Mouse (Mus musculus) kidney, postnatal 0 days (tissue): Measurements from ENCODE around the gene Erbb4. TPM values are rescaled to one million over a fixed set of nuclear protein-coding genes. Genes with fewer than 3 reads are reported as not detected.

ENCODE experiments used
- ATAC-seq: fragments of 200-750 bp; cut with Nextera tagmentation; replicated peaks from 2 replicates; pipeline ENCODE4 v1.8.0; 2017; ENCODE audit warnings: low read depth, moderate number of reproducible peaks, moderate TSS enrichment, moderate library complexity; ENCODE audit not compliant: low FRiP score
- DNase-seq: peaks from one replicate; pipeline ENCODE4 v3.0.0-alpha.2; 2016; ENCODE audit warnings: low spot score
- H3K27ac ChIP-seq: fragments of 300-500 bp; sonication (generic); 2 replicates; pipeline ENCODE4 v1.5.1; 2014; ENCODE audit warnings: mild to moderate bottlenecking
- H3K27me3 ChIP-seq: fragments of 300-500 bp; sonication (generic); 2 replicates; pipeline ENCODE4 v1.6.1; 2014; ENCODE audit warnings: low read length, mixed read lengths; ENCODE audit not compliant: insufficient read depth
- H3K36me3 ChIP-seq: fragments of 300-500 bp; sonication (generic); 2 replicates; pipeline ENCODE4 v1.6.1; 2014; ENCODE audit warnings: low read length, mixed read lengths; ENCODE audit not compliant: insufficient read depth
- H3K4me1 ChIP-seq: fragments of 300-500 bp; sonication (generic); replicated peaks from 2 replicates; pipeline ENCODE4 v1.6.1; 2014; ENCODE audit warnings: antibody characterized with exemption, low read length, mixed read lengths; ENCODE audit not compliant: insufficient read depth
- H3K4me2 ChIP-seq: fragments of 300-500 bp; sonication (generic); 2 replicates; pipeline ENCODE4 v1.6.1; 2014; ENCODE audit warnings: mild to moderate bottlenecking, low read length, moderate library complexity, mixed read lengths
- H3K4me3 ChIP-seq: fragments of 300-500 bp; sonication (generic); replicated peaks from 2 replicates; pipeline ENCODE4 v1.5.1; 2014; ENCODE audit warnings: low read depth, low read length
- H3K9ac ChIP-seq: fragments of 300-500 bp; sonication (generic); 2 replicates; pipeline ENCODE4 v1.6.1; 2014; ENCODE audit warnings: low read depth, low read length
- H3K9me3 ChIP-seq: fragments of 300-500 bp; sonication (generic); replicated peaks from 2 replicates; pipeline ENCODE4 v1.6.1; 2016; ENCODE audit warnings: low read length, inconsistent platforms, mixed read lengths
- CTCF ChIP-seq: IDR thresholded peaks from 2 replicates; pipeline ENCODE4 v1.5.1; 2016; ENCODE audit warnings: antibody characterized with exemption, low read depth, mild to moderate bottlenecking, moderate library complexity
- WGBS: fragments of 180-500 bp; shearing (Covaris S2); extraction: QIAGEN DNeasy Blood & Tissue Kit; methylation state at CpG from one replicate; pipeline ENCODE4 v1.1.7; 2014; 5-methylcytosine and 5-hydroxymethylcytosine counted together
- polyA plus RNA-seq: library from polyadenylated mRNA; unstranded; fragments of >200 nt; fragmentation: Nextera tagmentation; extraction: Ambion mirVana; gene quantifications from 2 replicates; pipeline ENCODE4 v1.2.1, GENCODE M21; 2015

Gene Erbb4
- polyA plus RNA-seq, 1 experiment from 2014 or later, result 5.0 TPM

DNA sequence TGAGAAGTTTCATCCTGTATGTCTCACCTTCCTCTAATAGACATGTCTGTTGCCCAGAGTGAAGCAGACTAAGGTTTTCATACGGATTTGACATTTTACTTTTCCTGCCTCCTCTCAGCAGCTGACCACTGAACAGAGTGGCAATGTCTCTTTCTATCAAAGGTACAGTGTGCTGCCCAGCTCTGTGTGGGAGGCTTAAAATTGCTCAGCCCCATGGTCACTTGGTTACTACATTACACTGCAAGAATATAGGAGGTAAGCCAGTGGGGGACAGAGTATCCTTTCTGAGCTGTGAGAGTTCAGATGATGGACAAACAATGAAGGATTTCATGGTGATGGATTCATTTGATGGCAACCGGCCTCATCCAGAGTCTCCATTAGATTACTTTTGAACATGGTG, 152.4 kb downstream of the Erbb4 start:
- Histone ChIP-seq H3K4me3 (no peak overlapping the region), H3K27me3 (no peaks in the 10 kb centered on the region)
- ATAC-seq, result no peak

DNA sequence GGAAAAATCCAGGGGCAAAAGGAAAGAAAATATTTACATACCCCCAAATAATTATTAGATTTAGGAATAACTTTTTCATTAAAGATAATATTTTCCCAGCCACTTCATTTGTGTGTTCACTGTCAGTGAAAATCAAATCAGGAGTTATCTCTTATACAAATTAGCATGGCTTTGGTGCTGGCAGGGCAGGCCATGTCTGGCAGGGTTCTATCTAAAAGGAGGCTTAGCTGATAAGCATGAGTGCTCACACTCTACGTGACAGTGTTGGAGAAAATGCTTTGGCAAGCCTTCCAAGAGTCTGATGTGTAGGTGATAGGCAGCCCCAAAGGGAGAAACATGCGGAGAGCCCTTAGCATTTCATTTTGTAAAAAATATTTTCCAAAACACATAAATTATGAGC, 164.7 kb downstream of the Erbb4 start:
- H3K9me3 ChIP-seq, result no peaks in the 10 kb centered on the region
- no peak overlapping the region for H3K4me3 ChIP-seq
- ATAC-seq (no peak), DNase-seq (no peak)
- H3K27ac ChIP-seq, result no peak overlapping the region
- H3K36me3 ChIP-seq, result no peaks in the 10 kb centered on the region
- H3K4me2 ChIP-seq, result no peak overlapping the region
- no peak for TF ChIP-seq CTCF
- H3K9ac ChIP-seq, result no peak overlapping the region
- no peaks in the 10 kb centered on the region for H3K27me3 ChIP-seq
- WGBS, result 60% methylated on average over 2 of the region's 2 CpGs
- no peaks in the 10 kb centered on the region for H3K4me1 ChIP-seq

More for the DNA sequence above, 152.4 kb downstream of the Erbb4 start:
- Histone ChIP-seq H3K27ac (no peak overlapping the region), H3K36me3 (no peaks in the 10 kb centered on the region), H3K4me1 (no peaks in the 10 kb centered on the region), H3K9ac (no peak overlapping the region), H3K4me2 (no peak overlapping the region), H3K9me3 (no peaks in the 10 kb centered on the region)
- 78% methylated on average over 2 of the region's 2 CpGs for WGBS
- TF ChIP-seq CTCF, result no peak
- DNase-seq, result no peak

DNA sequence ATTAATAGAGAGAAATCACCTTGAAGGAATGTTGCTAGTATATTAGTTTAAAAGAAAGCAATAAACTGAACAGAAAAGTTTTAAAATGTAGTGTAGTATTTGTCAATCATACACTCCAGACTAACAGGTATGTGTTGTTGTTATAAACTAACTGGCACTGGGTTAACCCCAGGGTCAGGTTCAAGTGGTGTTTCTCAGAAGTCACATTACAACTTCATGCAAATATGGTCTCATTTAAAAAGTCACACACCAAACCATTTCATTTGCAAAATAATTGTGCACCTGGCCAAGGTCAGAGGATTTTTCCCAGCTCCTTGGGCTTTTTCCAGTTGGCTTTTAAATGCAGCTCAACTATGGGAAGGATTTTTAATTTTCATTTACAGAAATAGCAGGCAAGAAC, 173.1 kb downstream of the Erbb4 start:
- Histone ChIP-seq H3K36me3 (no peaks in the 10 kb centered on the region), H3K9ac (no peak overlapping the region), H3K4me1 (no peaks in the 10 kb centered on the region), H3K4me2 (no peak overlapping the region), H3K9me3 (no peaks in the 10 kb centered on the region), H3K4me3 (no peak overlapping the region), H3K27ac (no peak overlapping the region), H3K27me3 (no peaks in the 10 kb centered on the region)
- DNase-seq, result peak; percentile 8
- no peak for TF ChIP-seq CTCF
- ATAC-seq, result no peak

DNA sequence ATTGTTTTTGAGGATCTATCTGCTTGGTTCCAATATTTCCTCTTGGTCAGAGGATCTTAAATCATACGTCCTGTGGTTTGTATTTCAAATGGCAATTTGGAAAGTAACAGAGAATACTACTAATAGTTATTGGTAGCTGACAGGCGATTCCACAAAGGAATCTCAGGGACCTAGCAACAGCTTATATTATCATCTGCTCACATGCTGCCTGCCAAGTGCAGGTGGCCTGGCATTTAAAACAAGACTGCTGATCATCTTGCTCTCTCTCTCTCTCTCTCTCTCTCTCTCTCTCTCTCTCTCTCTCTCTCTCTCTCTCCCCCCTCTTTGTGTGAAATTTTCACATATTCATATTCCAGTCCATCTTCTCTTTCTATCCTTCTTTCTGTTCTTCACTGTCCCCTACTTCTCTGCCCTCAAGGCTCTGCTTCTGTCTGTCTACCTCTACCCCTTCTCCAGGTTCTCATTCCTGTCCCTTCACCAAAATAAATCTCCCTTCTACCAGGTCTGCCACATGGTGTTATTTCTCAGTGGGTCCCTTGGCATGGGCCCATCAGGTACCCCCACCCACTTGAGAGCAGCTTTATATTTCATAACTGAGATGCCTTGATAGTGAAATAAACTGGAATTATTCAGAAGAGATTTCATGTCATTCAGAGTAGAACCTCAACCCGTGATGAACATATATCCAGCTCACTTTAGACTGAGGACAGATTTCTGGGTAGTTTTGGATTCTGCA, 174.4 kb downstream of the Erbb4 start:
- H3K4me3 ChIP-seq, result no peak overlapping the region
- H3K9me3 ChIP-seq, result no peaks in the 10 kb centered on the region
- H3K36me3 ChIP-seq, result no peaks in the 10 kb centered on the region
- H3K27me3 ChIP-seq, result no peaks in the 10 kb centered on the region
- no peak overlapping the region for H3K9ac ChIP-seq
- ATAC-seq, result no peak
- DNase-seq, result no peak
- no peak overlapping the region for H3K27ac ChIP-seq
- TF ChIP-seq CTCF, result no peak
- WGBS, result 84% methylated on average over 3 of the region's 3 CpGs
- no peaks in the 10 kb centered on the region for H3K4me1 ChIP-seq
- no peak overlapping the region for H3K4me2 ChIP-seq

DNA sequence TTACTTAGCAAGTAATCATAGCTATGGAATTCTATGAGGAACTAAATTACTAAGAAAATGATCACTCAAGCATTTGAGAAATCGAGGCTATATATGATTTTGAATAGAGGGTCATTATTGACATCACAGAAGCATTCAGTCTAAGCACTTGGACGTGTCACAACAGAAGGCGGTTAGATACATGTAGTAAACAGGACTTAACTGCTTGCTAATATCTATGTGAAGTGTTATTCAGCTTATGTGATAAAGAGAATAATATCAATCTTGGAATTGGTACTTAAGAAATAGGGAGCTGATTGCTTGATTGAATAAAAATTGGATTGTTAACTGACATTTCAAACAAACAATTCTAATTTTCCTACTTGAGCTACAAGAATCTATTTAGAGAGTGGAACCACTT, 190.0 kb downstream of the Erbb4 start:
- Histone ChIP-seq H3K36me3 (no peaks in the 10 kb centered on the region), H3K4me2 (no peak overlapping the region), H3K4me1 (no peaks in the 10 kb centered on the region), H3K4me3 (no peak overlapping the region), H3K9ac (no peak overlapping the region), H3K27me3 (no peaks in the 10 kb centered on the region), H3K27ac (no peak overlapping the region), H3K9me3 (no peaks in the 10 kb centered on the region)
- DNase-seq, result no peak
- 83% methylated on average over 3 of the region's 3 CpGs for WGBS
- ATAC-seq, result no peak
- no peak for TF ChIP-seq CTCF

DNA sequence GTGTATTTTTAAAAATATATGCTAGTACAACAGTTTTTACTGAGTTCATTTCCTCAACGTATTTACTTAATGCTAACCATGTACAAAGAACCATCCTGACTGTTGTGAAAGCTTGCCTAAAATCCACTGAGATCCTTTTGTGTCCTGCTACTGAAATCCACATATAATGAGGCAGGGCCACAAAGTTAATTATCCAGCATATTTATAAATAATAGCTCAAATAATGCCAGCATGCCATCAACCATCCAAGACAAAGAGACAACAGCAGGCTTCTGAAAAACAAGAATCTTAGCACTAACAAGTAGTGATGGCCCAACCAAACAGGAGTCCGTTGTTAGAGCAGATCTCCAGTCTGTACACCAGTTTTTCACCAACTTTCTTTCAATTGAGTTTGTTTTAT, 215.8 kb downstream of the Erbb4 start:
- no peak for ATAC-seq
- TF ChIP-seq CTCF, result no peak

DNA sequence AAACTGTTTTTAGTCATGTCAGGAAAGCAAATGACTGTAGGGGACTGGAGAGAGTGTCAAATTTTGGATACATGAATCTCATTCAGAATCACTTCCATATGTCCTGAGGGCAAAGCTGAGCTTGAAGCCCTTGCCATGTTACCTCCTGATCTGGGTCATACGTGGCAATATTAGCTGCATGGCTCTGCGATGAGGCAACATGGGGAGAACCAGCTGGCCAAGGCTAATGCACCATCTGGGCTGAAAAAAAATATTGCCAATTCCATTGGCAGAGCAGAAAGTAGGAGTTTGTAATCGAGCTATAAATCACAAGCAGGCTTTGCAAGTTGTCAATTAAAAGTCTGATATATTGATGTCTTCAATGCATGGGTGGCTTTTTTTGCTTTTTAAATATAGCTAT, 221.0 kb downstream of the Erbb4 start:
- no peak for ATAC-seq
- TF ChIP-seq CTCF, result no peak

More for the DNA sequence above, 215.8 kb downstream of the Erbb4 start:
- no peak for DNase-seq
- H3K27ac ChIP-seq, result no peak overlapping the region
- no peaks in the 10 kb centered on the region for H3K36me3 ChIP-seq
- H3K4me1 ChIP-seq, result no peaks in the 10 kb centered on the region
- no peak overlapping the region for H3K4me3 ChIP-seq
- no peaks in the 10 kb centered on the region for H3K9me3 ChIP-seq
- WGBS, result 81% methylated on average over 2 of the region's 2 CpGs
- no peak overlapping the region for H3K4me2 ChIP-seq
- H3K27me3 ChIP-seq, result no peaks in the 10 kb centered on the region
- H3K9ac ChIP-seq, result no peak overlapping the region

More for the DNA sequence above, 221.0 kb downstream of the Erbb4 start:
- H3K36me3 ChIP-seq, result no peaks in the 10 kb centered on the region
- no peaks in the 10 kb centered on the region for H3K4me1 ChIP-seq
- no peak overlapping the region for H3K4me2 ChIP-seq
- DNase-seq, result no peak
- H3K9ac ChIP-seq, result no peak overlapping the region
- H3K9me3 ChIP-seq, result no peaks in the 10 kb centered on the region
- no peak overlapping the region for H3K27ac ChIP-seq
- H3K27me3 ChIP-seq, result no peaks in the 10 kb centered on the region
- 76% methylated on average over 3 of the region's 3 CpGs for WGBS
- no peak overlapping the region for H3K4me3 ChIP-seq
